Mouse (Mus musculus) ES-Bruce4 (cell line): Measurements from ENCODE around the gene Car11. TPM values are rescaled to one million over a fixed set of nuclear protein-coding genes. Genes with fewer than 3 reads are reported as not detected.

ENCODE experiments used
- H3K27ac ChIP-seq: 2 replicates; pipeline ENCODE4 v1.5.1; 2012; ENCODE audit warnings: low read length, inconsistent platforms; ENCODE audit not compliant: insufficient read depth
- H3K27me3 ChIP-seq: 2 replicates; pipeline ENCODE4 v1.6.1; 2012; ENCODE audit warnings: mild to moderate bottlenecking, low read length, inconsistent platforms; ENCODE audit not compliant: control insufficient read depth, poor library complexity, insufficient read depth, severe bottlenecking
- H3K36me3 ChIP-seq: 2 replicates; pipeline ENCODE4 v1.6.1; 2012; ENCODE audit warnings: inconsistent platforms, mild to moderate bottlenecking, low read length, moderate library complexity; ENCODE audit not compliant: control insufficient read depth, poor library complexity, insufficient read depth, severe bottlenecking
- H3K4me1 ChIP-seq: one replicate; pipeline ENCODE4 v1.8.1; 2011; ENCODE audit warnings: low read length; ENCODE audit not compliant: control insufficient read depth, insufficient read depth
- H3K4me3 ChIP-seq: 2 replicates; pipeline ENCODE4 v1.5.1; 2011; ENCODE audit warnings: low read depth, mild to moderate bottlenecking, low read length
- H3K9ac ChIP-seq: 2 replicates; pipeline ENCODE4 v1.6.1; 2012; ENCODE audit warnings: low read depth, mild to moderate bottlenecking, inconsistent platforms; ENCODE audit not compliant: poor library complexity, severe bottlenecking
- H3K9me3 ChIP-seq: replicated peaks from 2 replicates; pipeline ENCODE4 v1.6.1; 2012; ENCODE audit warnings: mild to moderate bottlenecking, low read length, inconsistent platforms; ENCODE audit not compliant: control insufficient read depth, poor library complexity, insufficient read depth, severe bottlenecking
- CTCF ChIP-seq: IDR thresholded peaks from one replicate; pipeline ENCODE4 v1.8.1; 2011; ENCODE audit warnings: low read depth, low read length
- EP300 ChIP-seq: IDR thresholded peaks from 2 replicates; pipeline ENCODE4 v1.6.1; 2011; ENCODE audit warnings: low read depth, low read length; ENCODE audit not compliant: insufficient read depth
- POLR2A ChIP-seq: IDR thresholded peaks from one replicate; pipeline ENCODE4 v1.8.1; 2011; ENCODE audit warnings: low read length; ENCODE audit not compliant: insufficient read depth
- polyA plus RNA-seq: library from polyadenylated mRNA; stranded (reverse); fragments of >200 nt; gene quantifications from 2 replicates; pipeline ENCODE4 v1.2.4, GENCODE M21; 2011; ENCODE audit warnings: low read depth; ENCODE audit not compliant: missing spikeins, insufficient read depth, insufficient read length

The Car11 gene
- polyA plus RNA-seq, 1 experiment = 6.0 TPM

- TF ChIP-seq EP300 (peak; percentile 85), POLR2A (peak; percentile 83), CTCF (no peak)
- Histone ChIP-seq H3K4me3 (peak within 1 kb of the TSS; percentile 93), H3K27me3 (no peaks in the 10 kb centered on the region), H3K27ac (peak within 1 kb of the TSS; percentile 45), H3K36me3 (peaks cover 32% of the 10 kb centered on the region), H3K4me1 (no peaks in the 10 kb centered on the region), H3K9ac (peak within 1 kb of the TSS; percentile 90), H3K9me3 (no peaks in the 10 kb centered on the region)
These were observed 18.3 kb downstream of the Car11 start, which contains the start of gene Sphk2 for GRCm38 (mm10) chr7:45717918-45718297. Gene Sphk2 (minus strand): TSS chr7:45718002.

GRCm38 (mm10) chr7:45718331-45718730, 18.7 kb downstream of the Car11 start:
- peak overlapping the region; percentile 93 for H3K4me3 ChIP-seq

GRCm38 (mm10) chr7:45719180-45719579, 19.5 kb downstream of the Car11 start:
- no peak for TF ChIP-seq POLR2A
- no peak for TF ChIP-seq EP300
- TF ChIP-seq CTCF = no peak
- no peaks in the 10 kb centered on the region for H3K4me1 ChIP-seq

More at GRCm38 (mm10) chr7:45718331-45718730, 18.7 kb downstream of the Car11 start:
- no peaks in the 10 kb centered on the region for H3K9me3 ChIP-seq
- peaks cover 28% of the 10 kb centered on the region for H3K36me3 ChIP-seq
- peak overlapping the region; percentile 45 for H3K27ac ChIP-seq
- H3K9ac ChIP-seq = peak overlapping the region; percentile 90
- H3K4me1 ChIP-seq = no peaks in the 10 kb centered on the region
- H3K27me3 ChIP-seq = no peaks in the 10 kb centered on the region
- TF ChIP-seq EP300 (no peak), POLR2A (no peak), CTCF (no peak)

GRCm38 (mm10) chr7:45719738-45720412, 20.2 kb downstream of the Car11 start:
- peak overlapping the region; percentile 93 for H3K4me3 ChIP-seq
- no peaks in the 10 kb centered on the region for H3K27me3 ChIP-seq
- peaks cover 32% of the 10 kb centered on the region for H3K36me3 ChIP-seq
- H3K27ac ChIP-seq = no peak overlapping the region; the same call in 1 of the 2 replicates
- H3K9ac ChIP-seq = peak overlapping the region; percentile 90
- no peaks in the 10 kb centered on the region for H3K9me3 ChIP-seq
- TF ChIP-seq POLR2A (no peak), EP300 (no peak), CTCF (no peak)
- H3K4me1 ChIP-seq = no peaks in the 10 kb centered on the region

More at GRCm38 (mm10) chr7:45719180-45719579, 19.5 kb downstream of the Car11 start:
- peak overlapping the region; percentile 90 for H3K9ac ChIP-seq
- H3K27me3 ChIP-seq = no peaks in the 10 kb centered on the region
- H3K9me3 ChIP-seq = no peaks in the 10 kb centered on the region
- no peak overlapping the region for H3K27ac ChIP-seq
- H3K4me3 ChIP-seq = peak overlapping the region; percentile 93
- peaks cover 32% of the 10 kb centered on the region for H3K36me3 ChIP-seq

- H3K36me3 ChIP-seq = peaks cover 32% of the 10 kb centered on the region
- H3K4me3 ChIP-seq = peak within 1 kb of the TSS; percentile 93
- peak within 1 kb of the TSS; percentile 90 for H3K9ac ChIP-seq
- no peaks in the 10 kb centered on the region for H3K27me3 ChIP-seq
- no peaks in the 10 kb centered on the region for H3K4me1 ChIP-seq
- TF ChIP-seq CTCF (peak; percentile 6), POLR2A (no peak), EP300 (0 out of 2 replicates have a peak, but pooled peaks have one; percentile 38)
- peak within 1 kb of the TSS; percentile 29; the same call in 1 of the 2 replicates for H3K27ac ChIP-seq
- no peaks in the 10 kb centered on the region for H3K9me3 ChIP-seq
These were observed 21.0 kb downstream of the Car11 start, which contains the start of gene Fam83e for GRCm38 (mm10) chr7:45720413-45721233. Gene Fam83e (plus strand): TSS chr7:45721212.
